8 mouse cellular contexts compared by ENCODE assay signal in the genomic region with DNA sequence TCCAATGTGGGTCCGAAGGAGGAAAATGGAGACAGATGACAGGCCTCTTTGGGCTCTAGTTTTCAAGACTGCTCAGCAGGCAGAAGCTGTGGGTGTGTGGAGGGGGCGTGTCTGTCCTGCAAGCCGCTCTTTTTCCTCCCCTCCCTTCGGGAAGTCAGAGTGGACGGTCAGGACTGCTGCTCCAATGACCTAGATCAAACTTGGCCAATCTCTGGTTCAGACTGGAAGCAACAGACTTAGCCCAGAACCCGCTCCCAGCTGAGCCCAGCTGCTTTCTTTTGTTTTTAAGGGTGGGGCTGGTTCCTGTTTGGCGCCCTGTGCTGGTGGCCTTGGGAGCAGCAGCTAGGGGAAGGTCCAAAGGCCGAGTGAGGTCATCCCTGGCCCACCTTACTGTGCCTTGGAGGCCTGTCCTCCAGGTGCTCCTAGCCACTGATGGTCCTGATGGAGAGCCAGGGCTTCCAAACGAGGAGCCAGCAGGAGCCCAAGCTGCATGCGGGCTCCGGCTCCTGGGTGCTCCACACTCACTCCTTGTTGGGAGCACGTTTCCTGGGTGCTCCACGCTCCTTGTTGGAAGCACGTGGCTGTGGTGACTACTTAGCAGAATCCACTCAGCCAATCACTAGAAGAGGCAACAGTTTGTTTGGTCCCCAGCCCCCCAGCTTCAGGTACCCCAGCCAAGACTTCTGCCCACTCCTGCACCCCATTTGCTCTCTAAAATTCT. TPM values are rescaled to one million over a fixed set of nuclear protein-coding genes. Genes with fewer than 3 reads are reported as not detected.
A peak's percentile ranks its signal among the peaks of the same experiment; 100 is the strongest.
DNase-seq lines count a peak whose midpoint lies in the region; ATAC-seq lines count a peak whose summit lies in the region.

No protein-coding gene starts in this region.

- H3K4me2 ChIP-seq in forebrain, embryonic 12.5 days, result peak overlapping the region; percentile 54
- H3K4me2 ChIP-seq in midbrain, embryonic 11.5 days, result peak overlapping the region; percentile 47

- H3K4me3 ChIP-seq in forebrain, embryonic 12.5 days (replicated peaks), result peak overlapping the region; percentile 25; the same call in 1 of the 2 replicates
- H3K4me3 ChIP-seq in limb, embryonic 10.5 days, result peak overlapping the region; percentile 40
- H3K4me3 ChIP-seq in midbrain, embryonic 11.5 days (ENCODE audit: low read depth, low read length), result no peak overlapping the region

- no peaks in the 10 kb centered on the region for H3K27me3 ChIP-seq in forebrain, embryonic 12.5 days
- 0 out of 2 replicates have a peak, but pooled peaks cover 5% of the 10 kb centered on the region for H3K27me3 ChIP-seq in limb, embryonic 10.5 days (ENCODE audit: low read depth, poor library complexity, severe bottlenecking)
- H3K27me3 ChIP-seq in midbrain, embryonic 11.5 days (ENCODE audit: control insufficient read depth, insufficient read depth, low read length), result no peaks in the 10 kb centered on the region

- peak overlapping the region; percentile 43; the same call in 1 of the 2 replicates for H3K9ac ChIP-seq in forebrain, embryonic 12.5 days
- H3K9ac ChIP-seq in midbrain, embryonic 11.5 days (ENCODE audit: low read length), result no peak overlapping the region

- WGBS in forebrain, embryonic 12.5 days, result 23% methylated on average over 14 of the region's 14 CpGs
- 24% methylated on average over 14 of the region's 14 CpGs for WGBS in limb, embryonic 10.5 days
- 21% methylated on average over 14 of the region's 14 CpGs for WGBS in midbrain, embryonic 11.5 days

- no peak for ATAC-seq in forebrain, embryonic 12.5 days (ENCODE audit: low FRiP score)
- no peak for ATAC-seq in midbrain, embryonic 11.5 days (ENCODE audit: low FRiP score)

- DNase-seq in urinary bladder, postnatal 4 days (ENCODE audit: low spot score in 2 of 2), result peak; percentile 73
- no peak for DNase-seq in urinary bladder, adult 2 months (ENCODE audit: low spot score)
- DNase-seq in heart, postnatal 25 days (ENCODE audit: low spot score), result peak; percentile 77
- DNase-seq in limb, embryonic 10.5 days (ENCODE audit: low spot score), result peak; percentile 50
- peak; percentile 91 for DNase-seq in midbrain, embryonic 11.5 days (ENCODE audit: low spot score, missing footprints)
- DNase-seq in testis, postnatal 14 days (ENCODE audit: low spot score), result peak; percentile 71
- DNase-seq in layer of hippocampus, postnatal 36 days, result no peak

- H3K9me3 ChIP-seq in forebrain, embryonic 12.5 days, result no peaks in the 10 kb centered on the region
- no peaks in the 10 kb centered on the region for H3K9me3 ChIP-seq in limb, embryonic 10.5 days (replicated peaks)
- no peaks in the 10 kb centered on the region for H3K9me3 ChIP-seq in midbrain, embryonic 11.5 days (ENCODE audit: control insufficient read depth, low read length)

- H3K27ac ChIP-seq in forebrain, embryonic 12.5 days, result peak overlapping the region; percentile 95
- peak overlapping the region; percentile 76 for H3K27ac ChIP-seq in limb, embryonic 10.5 days
- peak overlapping the region; percentile 74 for H3K27ac ChIP-seq in midbrain, embryonic 11.5 days (ENCODE audit: low read depth, low read length)

- no peaks in the 10 kb centered on the region for H3K36me3 ChIP-seq in forebrain, embryonic 12.5 days (replicated peaks)
- no peaks in the 10 kb centered on the region for H3K36me3 ChIP-seq in limb, embryonic 10.5 days
- H3K36me3 ChIP-seq in midbrain, embryonic 11.5 days (ENCODE audit: control insufficient read depth, insufficient read depth, low read length), result no peaks in the 10 kb centered on the region

- peaks cover 74% of the 10 kb centered on the region for H3K4me1 ChIP-seq in forebrain, embryonic 12.5 days
- H3K4me1 ChIP-seq in limb, embryonic 10.5 days, result peaks cover 89% of the 10 kb centered on the region
- peaks cover 64% of the 10 kb centered on the region for H3K4me1 ChIP-seq in midbrain, embryonic 11.5 days (ENCODE audit: control insufficient read depth, insufficient read depth, low read length)

- intact Hi-C loops in heart, postnatal 25 days (cut with DNase I), result loop anchor here (2.0 kb wide), 1 partner anchor 70 kb away; no protein-coding TSS in a partner anchor

RNA-seq across cellular contexts. Expression of gene Trim8, which starts 23.3 kb away (rescaled TPM):
- polyA plus RNA-seq in urinary bladder, adult 2 months (2012; rRNA removed), result 17.2 and 25.2 TPM in 2 replicates
- polyA plus RNA-seq in forebrain, embryonic 12.5 days (2016; fragmentation: Nextera tagmentation; extraction: Ambion mirVana), result 33.9 and 35.1 TPM in 2 replicates
- 10 to 100 TPM; 37.3 to 40.6 TPM for total RNA-seq in heart, postnatal 25 days (2021)
- polyA plus RNA-seq in limb, embryonic 10.5 days (2016; fragmentation: Nextera tagmentation; extraction: Ambion mirVana), result 13.0 and 15.2 TPM in 2 replicates
- 28.6 and 31.7 TPM in 2 replicates for polyA plus RNA-seq in midbrain, embryonic 11.5 days (2014; fragmentation: Nextera tagmentation; extraction: Ambion mirVana)
- total RNA-seq in layer of hippocampus, postnatal 36 days (2021), result 100 to 1,000 TPM; 105 TPM

RNA-seq across cellular contexts. Expression of gene Arl3, which starts 48.2 kb away (rescaled TPM):
- 93.7 and 103 TPM in 2 replicates for polyA plus RNA-seq in urinary bladder, adult 2 months (2012; rRNA removed)
- 216 and 224 TPM in 2 replicates for polyA plus RNA-seq in forebrain, embryonic 12.5 days (2016; fragmentation: Nextera tagmentation; extraction: Ambion mirVana)
- 10 to 100 TPM; 33.2 to 37.0 TPM for total RNA-seq in heart, postnatal 25 days (2021)
- 164 and 173 TPM in 2 replicates for polyA plus RNA-seq in limb, embryonic 10.5 days (2016; fragmentation: Nextera tagmentation; extraction: Ambion mirVana)
- 155 and 160 TPM in 2 replicates for polyA plus RNA-seq in midbrain, embryonic 11.5 days (2014; fragmentation: Nextera tagmentation; extraction: Ambion mirVana)
- 100 to 1,000 TPM; 123 to 126 TPM for total RNA-seq in layer of hippocampus, postnatal 36 days (2021)

RNA-seq across cellular contexts. Expression of gene Sfxn2, which starts 48.4 kb away (rescaled TPM):
- 5.8 and 7.5 TPM in 2 replicates for polyA plus RNA-seq in urinary bladder, adult 2 months (2012; rRNA removed)
- 12.2 and 14.6 TPM in 2 replicates for polyA plus RNA-seq in forebrain, embryonic 12.5 days (2016; fragmentation: Nextera tagmentation; extraction: Ambion mirVana)
- total RNA-seq in heart, postnatal 25 days (2021), result 1 to 10 TPM; 3.1 to 4.2 TPM
- 19.0 and 21.7 TPM in 2 replicates for polyA plus RNA-seq in limb, embryonic 10.5 days (2016; fragmentation: Nextera tagmentation; extraction: Ambion mirVana)
- 12.1 and 12.7 TPM in 2 replicates for polyA plus RNA-seq in midbrain, embryonic 11.5 days (2014; fragmentation: Nextera tagmentation; extraction: Ambion mirVana)
- total RNA-seq in layer of hippocampus, postnatal 36 days (2021), result 1 to 10 TPM; 4.9 to 8.5 TPM

Comparison
In these comparisons a context has a peak if more than half of its experiments do, and no peak if none do; other contexts are left out.
1. DNase-seq: peak in urinary bladder, postnatal 4 days (2 of 2), heart, postnatal 25 days (single experiment), limb, embryonic 10.5 days (single experiment), midbrain, embryonic 11.5 days (single experiment) and testis, postnatal 14 days (single experiment); none in urinary bladder, adult 2 months (single experiment) and layer of hippocampus, postnatal 36 days (0 of 2).
2. Peak in every context shown above with its lines, with median percentiles within 50 percentile points of each other: H3K27ac ChIP-seq.